Mouse (Mus musculus) hindbrain, embryonic 10.5 days (tissue): ENCODE results near the gene Dctpp1. TPM values are rescaled to one million over a fixed set of nuclear protein-coding genes. Genes with fewer than 3 reads are reported as not detected.
"Not testable (repeated sequence)": the region's sequence is repeated elsewhere in the genome, so short reads cannot be mapped to it uniquely, and the experiment has no call there.

ENCODE experiments used
- DNase-seq: peaks from one replicate; pipeline ENCODE4 v3.0.0-alpha.2; 2017; ENCODE audit warnings: low spot score
- H3K27ac ChIP-seq: fragments of 300-500 bp; sonication (generic); 2 replicates; pipeline ENCODE4 v1.5.1; 2016; ENCODE audit warnings: mild to moderate bottlenecking, moderate library complexity
- H3K27me3 ChIP-seq: fragments of 300-500 bp; sonication (generic); 2 replicates; pipeline ENCODE4 v1.6.1; 2016; ENCODE audit warnings: mild to moderate bottlenecking; ENCODE audit not compliant: poor library complexity, insufficient read depth, severe bottlenecking
- H3K36me3 ChIP-seq: fragments of 300-500 bp; sonication (generic); 2 replicates; pipeline ENCODE4 v1.6.1; 2016; ENCODE audit warnings: mild to moderate bottlenecking, moderate library complexity
- H3K4me1 ChIP-seq: fragments of 300-500 bp; sonication (generic); replicated peaks from 2 replicates; pipeline ENCODE4 v1.6.1; 2016; ENCODE audit warnings: mild to moderate bottlenecking
- H3K4me3 ChIP-seq: fragments of 300-500 bp; sonication (generic); 2 replicates; pipeline ENCODE4 v1.5.1; 2016; ENCODE audit warnings: mild to moderate bottlenecking, moderate library complexity
- H3K9me3 ChIP-seq: fragments of 300-500 bp; sonication (generic); 2 replicates; pipeline ENCODE4 v1.6.1; 2016; ENCODE audit warnings: mild to moderate bottlenecking, moderate library complexity
- WGBS: fragments of 180-500 bp; shearing (Covaris S2); methylation state at CpG from one replicate; pipeline ENCODE4 v1.1.7; 2016; 5-methylcytosine and 5-hydroxymethylcytosine counted together
- polyA plus RNA-seq: library from polyadenylated mRNA; unstranded; fragments of >200 nt; fragmentation: Nextera tagmentation; extraction: Ambion mirVana; gene quantifications from 2 replicates; pipeline ENCODE4 v1.2.1, GENCODE M21; 2016

Dctpp1 gene
- polyA plus RNA-seq, 1 experiment from 2014 or later: 284 TPM

DNA sequence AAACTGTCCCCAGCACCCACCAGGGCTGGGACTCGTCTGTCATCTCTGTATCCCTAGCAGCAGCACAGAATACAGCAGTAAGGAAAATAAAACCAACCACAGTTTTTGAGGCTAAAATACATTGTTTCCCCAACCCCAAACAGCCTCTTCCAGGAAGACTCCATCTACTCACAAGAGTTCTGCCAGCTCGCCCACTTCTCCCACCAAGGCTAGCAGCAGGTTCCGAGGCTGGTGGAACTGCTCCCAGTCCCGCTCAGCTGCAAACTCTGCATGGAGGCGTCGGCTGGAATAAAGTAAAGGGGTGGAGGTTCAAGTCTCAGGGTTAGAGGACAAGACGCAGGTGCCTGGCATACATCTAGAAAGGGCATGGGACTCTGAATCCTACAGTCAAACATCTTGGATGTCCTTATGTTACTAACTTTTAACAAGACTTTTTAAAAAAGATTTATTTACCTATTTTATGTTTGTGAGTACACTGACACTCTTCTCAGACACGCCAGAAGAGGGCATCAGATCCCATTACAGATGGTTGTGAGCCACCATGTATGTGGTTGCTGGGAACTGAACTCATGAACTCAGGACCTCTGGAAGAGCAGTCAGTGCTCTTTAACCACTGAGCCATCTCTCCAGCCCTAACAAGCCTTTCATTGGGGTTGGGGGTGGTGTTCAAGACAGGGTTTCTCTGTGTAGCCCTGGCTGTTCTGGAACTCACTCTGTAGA is 1.2 kb downstream of the Dctpp1 start:
- Histone ChIP-seq H3K4me3 (peak overlapping the region; percentile 72), H3K4me1 (peaks cover 33% of the 10 kb centered on the region), H3K27me3 (no peaks in the 10 kb centered on the region), H3K27ac (peak overlapping the region; percentile 88), H3K36me3 (peaks cover 36% of the 10 kb centered on the region), H3K9me3 (no peaks in the 10 kb centered on the region)
- DNase-seq: no peak
- 76% methylated on average over 8 of the region's 8 CpGs for WGBS

DNA sequence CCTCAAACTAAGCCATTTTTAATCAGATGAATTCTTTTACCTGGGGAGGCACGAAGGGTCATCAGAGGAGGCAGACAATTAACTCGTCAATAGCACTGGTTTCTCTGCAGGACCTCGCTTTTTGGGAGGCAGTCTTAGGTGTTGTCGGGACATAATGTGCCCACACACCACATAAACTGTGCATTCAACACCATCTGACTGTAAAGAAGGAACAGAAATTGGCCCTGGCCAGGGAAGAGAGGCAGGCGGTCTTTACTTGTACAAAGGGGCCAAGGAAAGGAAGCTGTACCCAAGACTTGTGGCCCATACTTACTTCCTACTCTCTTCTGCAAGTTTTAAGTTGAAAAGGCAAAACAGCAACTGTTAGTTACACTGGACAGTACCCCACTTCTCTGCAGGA is 4.0 kb downstream of the Dctpp1 start:
- no peaks in the 10 kb centered on the region for H3K9me3 ChIP-seq
- no peak for DNase-seq
- H3K4me1 ChIP-seq: peaks cover 40% of the 10 kb centered on the region
- peaks cover 44% of the 10 kb centered on the region for H3K36me3 ChIP-seq
- no peak overlapping the region for H3K27ac ChIP-seq
- no peaks in the 10 kb centered on the region for H3K27me3 ChIP-seq
- 92% methylated on average over 5 of the region's 5 CpGs for WGBS
- no peak overlapping the region for H3K4me3 ChIP-seq

DNA sequence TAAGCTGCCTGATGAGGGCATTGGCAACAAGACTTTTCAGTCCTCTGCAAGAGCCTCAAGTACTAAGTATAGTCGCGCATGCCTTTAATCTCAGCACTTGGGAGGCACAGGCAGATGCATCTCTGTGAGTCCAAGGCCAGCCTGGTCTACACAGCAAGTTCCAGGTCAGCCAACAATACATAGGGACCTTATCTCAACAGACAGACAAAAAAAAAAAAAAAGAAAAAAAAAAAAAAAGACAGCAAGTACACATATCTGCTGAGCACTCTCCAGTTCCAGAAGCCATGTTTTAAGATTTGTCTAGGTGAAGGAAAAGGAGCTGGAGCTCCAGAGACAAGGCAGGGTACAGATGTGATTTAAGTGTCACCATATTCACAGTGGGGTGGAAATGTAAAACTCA is 4.5 kb downstream of the Dctpp1 start:
- 87% methylated on average over 2 of the region's 2 CpGs for WGBS
- Histone ChIP-seq H3K9me3 (no peaks in the 10 kb centered on the region), H3K27ac (no peak overlapping the region), H3K4me3 (no peak overlapping the region), H3K36me3 (peaks cover 48% of the 10 kb centered on the region), H3K27me3 (no peaks in the 10 kb centered on the region), H3K4me1 (peaks cover 35% of the 10 kb centered on the region)
- DNase-seq: no peak

DNA sequence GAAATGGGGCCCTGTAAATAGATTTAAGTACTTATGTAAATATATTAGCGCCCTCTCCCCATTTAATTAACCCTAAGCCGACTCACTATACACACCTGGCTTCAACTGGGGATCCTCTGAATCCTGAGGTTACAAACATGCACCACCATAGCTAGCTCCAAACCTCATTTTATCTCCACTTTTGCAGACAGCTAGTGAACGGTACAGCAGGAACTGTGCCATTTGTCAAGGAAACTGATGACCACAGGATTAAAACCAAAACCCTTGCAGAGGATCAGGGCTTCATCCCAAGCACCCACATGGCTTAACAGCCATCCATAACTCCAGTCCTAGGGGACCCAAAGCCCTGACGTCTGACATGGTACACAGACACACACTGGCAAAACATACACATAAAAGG is 5.5 kb downstream of the Dctpp1 start:
- peak overlapping the region; percentile 65 for H3K4me3 ChIP-seq
- H3K4me1 ChIP-seq: peaks cover 31% of the 10 kb centered on the region
- H3K9me3 ChIP-seq: no peaks in the 10 kb centered on the region
- 38% methylated on average over 4 of the region's 4 CpGs for WGBS
- peaks cover 56% of the 10 kb centered on the region for H3K36me3 ChIP-seq
- peak overlapping the region; percentile 91 for H3K27ac ChIP-seq
- DNase-seq: no peak
- H3K27me3 ChIP-seq: no peaks in the 10 kb centered on the region

DNA sequence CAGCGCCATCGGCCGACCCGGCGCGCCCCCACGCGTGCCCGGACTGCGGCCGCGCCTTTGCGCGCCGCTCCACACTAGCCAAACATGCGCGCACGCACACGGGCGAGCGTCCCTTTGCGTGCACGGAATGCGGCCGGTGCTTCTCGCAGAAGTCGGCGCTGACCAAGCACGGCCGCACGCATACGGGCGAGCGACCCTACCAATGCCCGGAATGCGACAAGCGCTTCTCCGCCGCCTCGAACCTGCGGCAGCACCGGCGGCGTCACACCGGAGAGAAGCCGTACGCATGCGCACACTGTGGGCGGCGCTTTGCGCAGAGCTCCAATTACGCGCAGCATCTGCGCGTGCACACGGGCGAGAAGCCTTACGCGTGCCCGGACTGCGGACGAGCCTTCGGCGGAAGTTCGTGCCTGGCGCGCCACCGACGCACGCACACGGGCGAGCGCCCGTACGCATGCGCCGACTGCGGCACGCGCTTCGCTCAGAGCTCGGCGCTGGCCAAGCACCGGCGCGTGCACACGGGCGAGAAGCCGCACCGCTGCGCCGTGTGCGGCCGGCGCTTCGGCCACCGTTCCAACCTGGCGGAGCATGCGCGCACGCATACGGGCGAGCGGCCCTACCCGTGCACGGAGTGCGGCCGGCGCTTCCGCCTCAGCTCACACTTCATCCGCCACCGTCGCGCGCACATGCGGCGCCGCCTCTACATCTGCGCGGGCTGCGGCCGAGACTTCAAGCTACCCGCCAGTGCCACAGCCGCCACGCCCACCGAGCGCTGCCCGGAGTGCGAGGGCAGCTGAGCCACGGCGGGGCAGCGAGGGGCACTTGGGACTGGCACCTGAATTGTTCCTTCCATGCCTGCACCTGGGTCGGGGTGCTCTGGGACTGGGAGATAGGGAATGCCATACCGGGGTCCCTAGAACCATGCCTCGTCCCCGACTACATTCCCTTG is 6.4 kb downstream of the Dctpp1 start:
- Histone ChIP-seq H3K27ac (peak overlapping the region; percentile 91), H3K4me3 (peak overlapping the region; percentile 65), H3K27me3 (no peaks in the 10 kb centered on the region), H3K9me3 (no peaks in the 10 kb centered on the region), H3K4me1 (peaks cover 22% of the 10 kb centered on the region), H3K36me3 (peaks cover 65% of the 10 kb centered on the region)
- DNase-seq: peak; percentile 94
- 1% methylated on average over 136 of the region's 136 CpGs for WGBS

DNA sequence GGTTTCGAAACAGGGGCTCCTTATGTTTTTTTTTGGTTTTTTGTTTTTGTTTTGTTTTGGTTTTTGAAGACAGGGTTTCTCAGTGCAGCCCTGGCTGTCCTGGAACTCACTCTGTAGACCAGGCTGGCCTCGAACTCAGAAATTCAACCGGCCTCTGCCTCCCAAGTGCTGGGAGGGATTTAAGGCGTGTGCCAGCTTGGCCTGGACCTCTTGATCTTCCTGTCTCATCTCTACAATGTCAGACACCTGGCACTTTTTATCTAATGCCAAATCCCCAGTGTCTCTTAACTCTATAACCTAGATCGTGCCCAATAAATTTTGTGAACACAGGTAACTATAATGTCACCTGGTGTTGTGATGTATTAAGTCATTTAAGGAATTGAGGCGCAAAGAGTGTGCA is 7.2 kb downstream of the Dctpp1 start:
- peaks cover 16% of the 10 kb centered on the region for H3K4me1 ChIP-seq
- DNase-seq: no peak
- peak overlapping the region; percentile 91 for H3K27ac ChIP-seq
- peaks cover 64% of the 10 kb centered on the region for H3K36me3 ChIP-seq
- no peaks in the 10 kb centered on the region for H3K9me3 ChIP-seq
- H3K27me3 ChIP-seq: no peaks in the 10 kb centered on the region
- H3K4me3 ChIP-seq: peak overlapping the region; percentile 65
- WGBS: 84% methylated on average over 6 of the region's 6 CpGs

DNA sequence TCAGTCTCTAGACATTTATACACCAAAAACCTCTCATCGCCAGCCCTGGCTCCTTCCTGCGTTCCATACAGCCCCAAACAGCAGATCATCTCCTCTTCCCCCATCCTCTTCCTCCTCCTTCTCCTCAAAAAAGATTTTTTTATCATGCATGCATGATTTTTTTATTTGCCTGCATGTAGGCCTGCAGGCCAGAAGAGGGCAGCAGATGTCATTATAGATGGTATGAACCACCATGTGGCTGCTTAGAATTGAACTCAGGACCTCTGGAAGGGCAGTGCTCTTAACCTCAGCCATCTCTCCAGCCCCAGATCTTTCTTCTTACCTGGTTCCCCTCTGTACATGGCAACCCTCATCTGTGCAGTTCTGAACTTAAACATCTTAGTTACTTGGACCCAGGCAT is 8.1 kb downstream of the Dctpp1 start:
- Histone ChIP-seq H3K4me1 (peaks cover 16% of the 10 kb centered on the region), H3K27me3 (no peaks in the 10 kb centered on the region), H3K27ac (no peak overlapping the region), H3K9me3 (no peaks in the 10 kb centered on the region), H3K36me3 (peaks cover 64% of the 10 kb centered on the region), H3K4me3 (no peak overlapping the region)
- DNase-seq: peak; percentile 27
- WGBS: 86% methylated on average over 2 of the region's 2 CpGs

DNA sequence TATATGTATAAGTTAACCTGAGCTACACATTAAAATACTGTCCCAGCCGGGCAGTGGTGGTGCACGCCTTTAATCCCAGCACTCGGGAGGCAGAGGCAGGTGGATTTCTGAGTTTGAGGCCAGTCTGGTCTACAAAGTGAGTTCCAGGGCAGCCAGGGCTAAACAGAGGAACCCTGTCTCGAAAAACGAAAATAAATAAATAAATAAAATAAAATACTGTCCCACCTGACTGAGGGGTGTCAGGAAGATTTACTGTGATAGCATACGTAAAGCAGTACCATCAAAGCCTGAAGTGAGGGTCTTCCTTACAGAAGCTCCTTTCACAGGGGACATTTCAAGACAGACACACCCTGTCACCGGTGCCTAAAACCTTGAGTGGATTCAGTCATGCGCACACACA is 10.0 kb downstream of the Dctpp1 start:
- not testable (repeated sequence) for DNase-seq, H3K27ac ChIP-seq, H3K27me3 ChIP-seq, H3K9me3 ChIP-seq, H3K4me3 ChIP-seq
- 92% methylated on average over 8 of the region's 8 CpGs for WGBS
- Histone ChIP-seq H3K36me3 (peaks cover 62% of the 10 kb centered on the region), H3K4me1 (peaks cover 29% of the 10 kb centered on the region)

DNA sequence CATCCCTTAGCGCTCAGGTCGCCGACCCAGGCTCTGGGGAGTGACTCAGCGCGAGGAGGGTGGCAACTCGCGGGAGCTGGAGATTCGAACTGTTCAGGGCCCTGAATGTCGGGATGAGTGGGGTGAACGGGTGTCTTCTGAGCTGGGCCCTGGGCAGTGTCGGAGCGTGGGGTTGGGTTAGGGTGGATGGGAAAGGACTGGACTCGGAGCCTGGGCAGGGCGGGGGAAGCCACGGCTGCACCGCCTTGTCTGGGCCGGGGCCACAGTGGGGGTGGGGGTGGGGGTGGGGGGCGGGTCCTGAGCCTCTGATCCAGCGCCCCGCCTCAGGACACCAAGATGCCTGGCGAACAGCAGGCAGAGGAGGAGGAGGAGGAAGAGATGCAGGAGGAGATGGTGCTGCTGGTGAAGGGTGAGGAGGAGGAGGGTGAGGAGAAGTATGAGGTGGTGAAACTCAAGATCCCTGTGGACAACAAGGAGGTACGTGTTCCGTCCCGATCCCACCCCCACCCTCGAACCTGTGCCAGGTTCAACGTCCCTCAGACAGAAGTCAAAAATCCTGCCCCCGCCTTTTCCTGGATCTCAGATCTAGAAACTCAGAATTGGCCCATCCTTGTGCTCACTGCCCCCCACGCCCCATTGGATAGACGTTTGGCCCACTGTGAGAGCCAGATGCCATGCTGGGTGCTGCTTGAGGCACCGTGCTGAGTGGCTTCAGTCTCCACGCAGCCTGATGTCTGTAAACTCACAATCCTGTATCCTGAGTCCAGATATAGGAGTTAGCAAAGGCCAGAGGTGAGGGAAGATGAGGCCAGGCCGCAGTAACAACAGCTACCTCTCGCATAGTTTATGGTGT is 15.6 kb downstream of the Dctpp1 start:
- 11% methylated on average over 33 of the region's 33 CpGs for WGBS
- H3K27ac ChIP-seq: peak overlapping the region; percentile 97
- H3K9me3 ChIP-seq: 0 out of 2 replicates have a peak, but pooled peaks cover 3% of the 10 kb centered on the region
- H3K27me3 ChIP-seq: no peaks in the 10 kb centered on the region
- peak overlapping the region; percentile 86 for H3K4me3 ChIP-seq
- peaks cover 35% of the 10 kb centered on the region for H3K4me1 ChIP-seq
- no peak for DNase-seq
- H3K36me3 ChIP-seq: peaks cover 49% of the 10 kb centered on the region

DNA sequence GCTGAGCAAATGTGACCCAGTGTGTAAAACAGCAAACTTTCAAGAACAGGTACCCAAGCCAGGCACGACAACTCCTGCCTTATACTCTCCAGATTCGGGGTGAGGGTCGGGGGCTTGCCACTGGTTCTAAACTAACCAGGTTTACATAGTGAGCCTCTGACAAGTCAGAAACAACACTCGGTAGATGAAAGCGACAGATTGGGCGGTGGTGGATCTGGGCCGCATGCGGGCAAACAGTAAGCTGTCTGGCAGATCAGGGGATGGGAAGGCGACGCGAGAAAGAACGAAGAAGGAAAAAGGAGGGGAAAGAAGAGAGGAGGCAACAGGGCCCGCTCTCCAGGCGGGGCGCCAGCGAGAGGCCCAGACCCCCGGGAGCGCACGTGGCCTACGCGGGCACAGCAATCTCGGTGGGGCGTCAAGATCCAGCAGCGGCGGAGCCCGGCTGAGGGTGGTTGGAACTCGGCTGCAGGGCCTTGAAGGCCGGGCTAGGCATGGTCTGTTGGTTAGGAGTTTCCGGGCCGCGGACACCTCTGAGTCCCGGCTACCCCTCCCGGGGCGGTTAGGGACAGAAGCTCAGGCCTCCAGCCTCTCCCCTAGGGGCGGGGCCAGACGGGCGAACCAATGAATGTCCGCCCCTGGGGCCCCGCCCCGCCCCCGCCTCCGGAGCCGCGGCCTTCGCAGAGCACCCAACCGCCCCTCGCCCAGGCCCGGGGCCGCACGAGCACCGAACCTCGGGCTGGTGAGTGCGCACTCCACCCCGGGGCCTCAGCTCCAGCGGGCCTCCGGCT is 16.4 kb downstream of the Dctpp1 start, which contains the start of gene Zfp771:
Zfp771 (plus strand) TSS at position 405 of the 788 bp plus-strand sequence.
- WGBS: under 1% methylated on average over 56 of the region's 56 CpGs
- DNase-seq: peak; percentile 94
- peaks cover 49% of the 10 kb centered on the region for H3K36me3 ChIP-seq

DNA sequence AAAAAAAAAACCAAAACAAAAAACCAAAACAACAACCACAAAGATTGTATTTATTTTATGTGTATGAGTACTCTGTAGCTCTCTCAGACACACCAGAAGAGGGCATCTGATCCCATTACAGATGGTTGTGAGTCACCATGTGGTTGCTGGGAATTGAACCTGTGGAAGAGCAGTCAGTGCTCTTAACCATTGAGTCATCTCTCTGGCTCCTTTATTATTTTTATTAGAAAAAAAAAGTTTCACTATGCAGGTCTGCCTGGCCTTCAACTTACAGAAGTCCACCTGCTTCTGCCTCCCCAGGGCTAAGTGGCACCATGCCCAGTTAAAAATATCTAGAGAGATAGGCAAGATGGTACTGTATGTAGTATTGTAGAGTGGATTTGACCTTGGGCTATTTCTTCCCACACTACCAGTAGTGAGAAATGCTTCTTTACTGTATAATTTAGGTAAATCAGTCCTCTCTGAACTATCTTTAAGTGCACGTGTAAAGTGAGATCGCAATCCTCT is 17.1 kb downstream of the Dctpp1 start:
- H3K27ac ChIP-seq: peak overlapping the region; percentile 97
- 39% methylated on average over 2 of the region's 2 CpGs for WGBS
- DNase-seq: no peak

More for the DNA sequence above, 16.4 kb downstream of the Dctpp1 start, which contains the start of gene Zfp771:
- Histone ChIP-seq H3K9me3 (0 out of 2 replicates have a peak, but pooled peaks cover 3% of the 10 kb centered on the region), H3K4me1 (peaks cover 35% of the 10 kb centered on the region), H3K4me3 (peak within 1 kb of the TSS; percentile 86), H3K27ac (peak within 1 kb of the TSS; percentile 97), H3K27me3 (no peaks in the 10 kb centered on the region)

More for the DNA sequence above, 17.1 kb downstream of the Dctpp1 start:
- Histone ChIP-seq H3K36me3 (peaks cover 51% of the 10 kb centered on the region), H3K4me3 (peak overlapping the region; percentile 86), H3K27me3 (no peaks in the 10 kb centered on the region), H3K9me3 (0 out of 2 replicates have a peak, but pooled peaks cover 3% of the 10 kb centered on the region), H3K4me1 (peaks cover 35% of the 10 kb centered on the region)
